Mouse (Mus musculus): ENCODE measurements around the gene Tcf3. TPM values are rescaled to one million over a fixed set of nuclear protein-coding genes. Genes with fewer than 3 reads are reported as not detected.

Gene Tcf3
- polyA plus RNA-seq, 1 experiment from 2014 or later: 96.9 TPM

DNA sequence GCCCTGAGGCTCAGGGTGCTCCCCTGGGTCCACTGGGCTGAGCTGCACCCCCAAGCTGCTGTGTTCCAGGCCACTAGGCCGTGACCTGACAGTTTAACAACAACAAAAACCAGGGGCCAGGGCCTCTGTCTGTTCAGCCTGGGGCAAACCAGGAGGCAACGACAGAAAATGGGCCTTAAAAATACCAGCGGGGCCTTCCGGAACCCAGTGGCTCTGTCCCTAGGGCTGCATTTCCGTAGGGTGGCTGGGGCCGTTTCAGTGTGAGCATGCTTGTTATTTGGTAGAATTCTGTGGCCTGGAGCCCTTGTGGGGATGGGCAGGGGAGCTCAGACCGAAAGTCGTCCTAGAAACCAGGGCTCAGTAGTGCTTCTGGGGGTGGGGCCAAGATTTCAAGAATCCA is 3.6 kb downstream of the Tcf3 start:
- H3K27me3 ChIP-seq: no peaks in the 10 kb centered on the region
- no peak for TF ChIP-seq CTCF (IDR thresholded peaks at IDR 0.05)
- DNase-seq (ENCODE audit: low read depth, low spot score): no peak
- CTCF ChIA-PET: no interaction called here
- in situ Hi-C loops (cut with MboI; ENCODE audit: low pct_unique_long_range_greater_than_20kb): loop anchor here (25.0 kb wide), 1 partner anchor 258 kb away; the partner anchor contains the start of gene Mknk2
- POLR2A ChIA-PET: no interaction called here
- no peak for ATAC-seq

DNA sequence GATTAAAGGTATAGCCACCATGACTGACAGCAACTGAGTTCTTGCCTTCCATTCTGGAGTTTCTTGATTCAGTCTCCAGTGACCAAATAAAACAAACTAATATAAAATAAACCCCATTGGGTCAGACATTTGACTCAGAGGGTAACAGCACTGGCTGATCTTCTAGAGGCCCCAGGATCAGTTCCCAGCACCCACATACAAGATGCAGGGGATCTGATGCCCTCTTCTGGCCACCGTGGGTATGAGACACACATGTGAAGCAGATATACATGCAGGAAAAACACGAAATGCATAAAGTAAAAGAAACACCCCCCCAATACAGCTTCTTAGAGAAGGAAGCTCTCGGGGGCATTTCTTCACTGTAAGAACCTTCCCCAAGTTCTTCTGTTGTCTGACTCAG is 8.4 kb downstream of the Tcf3 start:
- no peak for TF ChIP-seq CTCF (IDR thresholded peaks at IDR 0.05)
- no peak for ATAC-seq
- no peak for DNase-seq (ENCODE audit: low read depth, low spot score)
- in situ Hi-C loops (cut with MboI; ENCODE audit: low pct_unique_long_range_greater_than_20kb): loop anchor here (25.0 kb wide), 1 partner anchor 262 kb away; the partner anchor contains the start of gene Mknk2
- no peaks in the 10 kb centered on the region for H3K27me3 ChIP-seq
- ChIA-PET POLR2A (interaction anchor here (0.6 kb wide), 1 partner anchor 30 kb away, joined by 3 read pairs; no protein-coding TSS in a partner anchor), CTCF (interaction anchor here (2.1 kb wide), 1 partner anchor 9 kb away, joined by 4 read pairs; no protein-coding TSS in a partner anchor)

DNA sequence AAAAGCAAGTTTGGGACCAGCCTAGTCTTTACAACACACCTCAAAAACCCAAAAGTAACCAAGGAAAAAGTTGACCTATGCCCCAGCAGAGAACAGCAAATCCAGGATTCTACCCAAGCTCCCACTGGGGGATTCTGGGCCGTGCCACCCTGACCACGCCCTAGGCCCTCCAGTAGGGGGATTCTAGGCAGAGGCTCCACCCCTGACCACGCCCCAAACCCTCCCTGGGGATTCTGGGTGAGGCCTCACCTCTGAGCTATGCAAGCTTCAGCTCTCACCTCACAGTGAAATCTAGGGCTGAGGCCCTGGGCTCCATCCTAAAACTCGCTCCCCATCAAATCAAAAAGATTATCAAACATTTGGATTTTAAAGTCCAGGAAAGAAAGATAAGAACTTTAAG is 9.9 kb downstream of the Tcf3 start:
- in situ Hi-C loops (cut with MboI; ENCODE audit: low pct_unique_long_range_greater_than_20kb): no loop called here
- CTCF ChIA-PET: interaction anchor here (1.0 to 1.4 kb wide), 4 partner anchors 15 to 156 kb away, joined by 3 read pairs; partner anchors contain the start of gene Rexo1
- POLR2A ChIA-PET: interaction anchor here (1.1 kb wide), 1 partner anchor 20 kb away, joined by 3 read pairs; no protein-coding TSS in a partner anchor
- DNase-seq (ENCODE audit: low read depth, low spot score) (no peak), ATAC-seq (no peak)
- no peak for TF ChIP-seq CTCF (IDR thresholded peaks at IDR 0.05)
- H3K27me3 ChIP-seq: no peaks in the 10 kb centered on the region

DNA sequence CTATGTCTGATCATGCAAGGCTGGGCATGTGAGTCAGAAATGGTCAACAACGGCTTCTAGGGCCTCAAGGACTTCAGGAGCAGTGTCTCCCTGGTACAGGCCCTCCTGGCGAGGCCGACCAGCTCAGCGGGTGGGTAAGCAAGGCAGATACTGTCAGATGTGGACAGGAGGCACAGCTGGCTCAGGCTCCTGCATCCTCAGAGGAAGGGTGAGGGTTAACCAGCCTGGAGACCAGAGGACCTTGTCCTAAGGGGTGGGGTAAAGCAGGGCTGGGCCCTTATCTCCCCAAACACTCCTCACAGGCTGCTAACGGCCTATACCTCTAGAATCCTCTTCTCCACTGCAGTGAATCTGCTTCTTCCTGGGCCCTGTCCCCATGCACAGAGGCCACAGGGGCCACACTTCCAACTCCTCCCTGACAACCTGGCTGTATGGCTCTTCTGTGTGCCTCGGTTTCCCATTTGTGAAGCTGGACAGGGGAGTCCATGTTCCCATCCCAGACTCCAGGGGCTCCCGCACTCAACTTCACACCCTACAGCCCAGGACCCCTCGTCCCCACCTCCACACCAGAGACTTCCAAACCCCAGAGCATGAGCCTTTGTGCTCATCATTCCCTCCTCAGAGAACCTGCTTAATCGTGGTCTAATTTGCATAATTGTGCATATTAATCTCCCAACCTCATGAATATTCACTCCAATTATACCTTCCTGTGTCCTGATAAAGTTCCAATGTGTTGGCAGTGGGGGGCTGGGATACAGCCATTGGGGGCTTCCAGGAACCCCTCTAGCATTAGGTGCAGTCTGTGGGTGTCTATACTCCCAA is 11.6 kb downstream of the Tcf3 start:
- no peak for ATAC-seq
- CTCF ChIA-PET: interaction anchor here (0.9 kb wide), 1 partner anchor 21 kb away, joined by 3 read pairs; no protein-coding TSS in a partner anchor
- no peak for TF ChIP-seq CTCF (IDR thresholded peaks at IDR 0.05)
- POLR2A ChIA-PET: interaction anchor here (1.3 kb wide), 1 partner anchor 15 kb away, joined by 4 read pairs; the partner anchor contains the start of gene Uqcr11
- no peak for DNase-seq (ENCODE audit: low read depth, low spot score)
- H3K27me3 ChIP-seq: no peaks in the 10 kb centered on the region
- in situ Hi-C loops (cut with MboI; ENCODE audit: low pct_unique_long_range_greater_than_20kb): no loop called here

DNA sequence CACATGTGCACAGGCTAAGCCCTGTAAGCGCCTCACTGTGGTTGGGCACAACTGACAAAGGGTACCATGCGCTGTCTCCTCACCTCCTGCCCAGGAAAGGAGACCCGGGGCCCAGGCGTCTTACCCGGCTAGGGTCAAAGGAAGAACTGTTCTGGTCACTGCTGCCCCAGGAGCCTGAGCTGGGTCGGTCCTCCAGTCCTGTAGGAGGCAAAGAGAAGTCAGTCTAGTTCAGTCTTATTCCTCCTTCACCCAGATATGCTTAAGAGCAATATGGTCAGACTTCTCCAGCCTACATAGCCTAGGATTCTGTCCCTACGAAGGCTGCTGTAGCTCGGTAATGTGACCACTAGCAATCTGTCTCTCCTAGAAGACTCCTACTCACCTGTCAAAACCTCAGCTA is 12.2 kb downstream of the Tcf3 start:
- CTCF ChIA-PET: interaction anchor here (0.9 kb wide), 1 partner anchor 20 kb away, joined by 3 read pairs; no protein-coding TSS in a partner anchor
- no peak for TF ChIP-seq CTCF (IDR thresholded peaks at IDR 0.05)
- H3K27me3 ChIP-seq: no peaks in the 10 kb centered on the region
- POLR2A ChIA-PET: no interaction called here
- in situ Hi-C loops (cut with MboI; ENCODE audit: low pct_unique_long_range_greater_than_20kb): no loop called here
- no peak for ATAC-seq
- no peak for DNase-seq (ENCODE audit: low read depth, low spot score)

DNA sequence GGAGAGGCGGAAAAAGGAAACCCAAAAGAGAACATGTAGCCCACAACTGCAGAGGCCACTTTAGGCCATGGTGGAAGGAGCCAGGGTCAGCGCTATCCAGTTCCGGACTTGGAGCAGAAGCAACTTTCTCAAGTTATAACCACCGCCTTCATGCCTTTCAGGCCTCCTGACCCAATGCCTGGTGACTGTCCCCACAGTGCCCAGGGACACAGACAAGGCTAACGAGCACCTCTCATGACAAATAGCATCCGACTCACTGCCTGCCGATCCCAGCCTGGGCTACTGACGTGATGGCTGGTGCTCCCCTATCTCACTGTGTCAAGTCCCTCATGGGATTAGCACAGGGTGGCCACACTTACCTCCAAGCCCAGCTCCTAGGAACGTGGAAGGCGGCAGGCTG is 12.7 kb downstream of the Tcf3 start:
- no peak for ATAC-seq
- no peak for TF ChIP-seq CTCF (IDR thresholded peaks at IDR 0.05)
- POLR2A ChIA-PET: no interaction called here
- in situ Hi-C loops (cut with MboI; ENCODE audit: low pct_unique_long_range_greater_than_20kb): no loop called here
- CTCF ChIA-PET: no interaction called here
- no peak for DNase-seq (ENCODE audit: low read depth, low spot score)
- H3K27me3 ChIP-seq: no peaks in the 10 kb centered on the region

DNA sequence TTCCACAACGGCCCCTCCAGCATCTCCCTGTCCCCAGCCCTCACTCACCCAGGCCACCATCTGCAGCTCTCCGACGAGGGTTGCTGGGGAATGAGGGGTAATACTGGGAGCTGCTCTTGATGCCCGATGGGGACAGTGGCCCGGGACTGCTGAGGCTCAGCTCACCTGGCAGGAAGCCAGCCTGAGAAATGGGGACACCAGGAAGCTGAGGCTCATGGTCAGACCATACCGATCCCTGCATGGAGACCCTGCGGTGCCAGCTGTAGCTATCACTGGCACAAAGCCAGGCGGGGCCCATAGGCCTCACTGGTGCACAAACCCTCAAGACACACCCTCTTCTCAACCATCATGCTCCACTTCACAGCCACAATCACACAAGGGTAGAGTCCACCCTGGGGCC is 14.0 kb downstream of the Tcf3 start:
- POLR2A ChIA-PET: no interaction called here
- in situ Hi-C loops (cut with MboI; ENCODE audit: low pct_unique_long_range_greater_than_20kb): no loop called here
- no peaks in the 10 kb centered on the region for H3K27me3 ChIP-seq
- TF ChIP-seq CTCF (IDR thresholded peaks at IDR 0.05): no peak
- CTCF ChIA-PET: no interaction called here
- no peak for ATAC-seq
- no peak for DNase-seq (ENCODE audit: low read depth, low spot score)

DNA sequence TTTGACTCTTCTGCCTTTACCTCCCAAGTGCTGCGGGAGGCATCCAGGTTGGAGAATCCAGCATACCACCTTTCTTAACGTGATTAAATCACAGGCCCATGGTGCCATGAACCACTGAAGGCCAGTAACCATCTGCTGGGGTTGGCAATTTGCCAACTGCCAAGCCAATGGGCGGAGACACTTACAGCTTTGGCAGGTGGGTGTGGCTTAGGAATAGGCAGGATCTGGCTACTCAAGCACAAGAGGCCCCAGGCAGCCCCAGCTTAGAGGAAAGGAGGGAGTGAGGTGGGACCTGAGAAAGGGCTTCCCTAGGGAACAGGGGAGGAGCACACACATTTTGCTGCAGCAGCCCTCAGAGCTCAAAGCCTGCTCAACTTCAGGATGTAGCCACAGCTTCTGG is 15.1 kb downstream of the Tcf3 start:
- DNase-seq (ENCODE audit: low read depth, low spot score) (no peak), ATAC-seq (no peak)
- CTCF ChIA-PET: no interaction called here
- in situ Hi-C loops (cut with MboI; ENCODE audit: low pct_unique_long_range_greater_than_20kb): no loop called here
- POLR2A ChIA-PET: interaction anchor here (1.2 kb wide), 1 partner anchor 10 kb away, joined by 3 read pairs; no protein-coding TSS in a partner anchor
- TF ChIP-seq CTCF (IDR thresholded peaks at IDR 0.05): no peak
- no peaks in the 10 kb centered on the region for H3K27me3 ChIP-seq

DNA sequence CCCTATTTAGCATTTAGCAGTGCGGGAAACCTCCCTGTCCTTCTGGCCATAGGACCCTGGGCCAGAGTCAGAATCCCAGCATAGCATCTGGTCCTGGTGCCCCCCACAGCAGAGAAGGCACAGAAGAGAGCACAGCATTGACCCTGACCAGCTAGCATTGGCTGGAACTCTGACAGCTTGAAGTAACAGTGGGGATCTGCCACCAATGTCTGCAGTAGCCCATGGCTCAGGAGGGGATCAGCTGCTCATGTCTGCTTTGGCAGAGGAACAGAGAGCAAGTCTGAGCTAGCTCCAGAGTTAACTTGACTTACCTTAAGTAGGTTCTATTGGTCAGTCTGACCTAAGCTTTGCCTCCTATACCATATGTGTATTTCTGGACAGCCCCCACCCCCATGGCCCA is 15.6 kb downstream of the Tcf3 start:
- no peak for TF ChIP-seq CTCF (IDR thresholded peaks at IDR 0.05)
- DNase-seq (ENCODE audit: low read depth, low spot score) (no peak), ATAC-seq (no peak)
- CTCF ChIA-PET: no interaction called here
- POLR2A ChIA-PET: interaction anchor here (1.2 kb wide), 1 partner anchor 10 kb away, joined by 3 read pairs; no protein-coding TSS in a partner anchor
- H3K27me3 ChIP-seq: no peaks in the 10 kb centered on the region
- in situ Hi-C loops (cut with MboI; ENCODE audit: low pct_unique_long_range_greater_than_20kb): no loop called here

DNA sequence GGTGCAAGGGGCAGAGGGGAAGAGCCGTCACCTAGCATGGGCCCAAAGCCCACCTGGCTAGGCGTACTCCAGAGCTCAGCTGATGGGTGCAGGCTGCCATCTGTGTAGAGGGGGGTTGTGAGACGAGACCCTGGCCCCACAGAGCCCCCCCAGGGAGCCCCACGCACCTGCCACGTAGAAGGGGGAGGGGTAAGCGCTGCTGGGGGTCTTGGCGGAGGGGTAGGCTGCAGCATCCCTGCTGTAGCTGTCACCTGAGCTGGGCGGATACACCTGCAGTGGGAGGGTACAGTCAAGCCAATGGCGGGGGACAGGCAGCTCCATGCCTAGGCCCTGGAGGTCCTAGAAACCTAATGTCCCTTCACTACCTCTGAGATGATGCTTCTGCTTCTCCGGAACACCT is 16.1 kb downstream of the Tcf3 start:
- in situ Hi-C loops (cut with MboI; ENCODE audit: low pct_unique_long_range_greater_than_20kb): no loop called here
- POLR2A ChIA-PET: interaction anchor here (1.2 kb wide), 1 partner anchor 9 kb away, joined by 3 read pairs; no protein-coding TSS in a partner anchor
- H3K27me3 ChIP-seq: no peaks in the 10 kb centered on the region
- no peak for ATAC-seq
- CTCF ChIA-PET: no interaction called here
- DNase-seq (ENCODE audit: low read depth, low spot score): no peak
- TF ChIP-seq CTCF (IDR thresholded peaks at IDR 0.05): no peak

DNA sequence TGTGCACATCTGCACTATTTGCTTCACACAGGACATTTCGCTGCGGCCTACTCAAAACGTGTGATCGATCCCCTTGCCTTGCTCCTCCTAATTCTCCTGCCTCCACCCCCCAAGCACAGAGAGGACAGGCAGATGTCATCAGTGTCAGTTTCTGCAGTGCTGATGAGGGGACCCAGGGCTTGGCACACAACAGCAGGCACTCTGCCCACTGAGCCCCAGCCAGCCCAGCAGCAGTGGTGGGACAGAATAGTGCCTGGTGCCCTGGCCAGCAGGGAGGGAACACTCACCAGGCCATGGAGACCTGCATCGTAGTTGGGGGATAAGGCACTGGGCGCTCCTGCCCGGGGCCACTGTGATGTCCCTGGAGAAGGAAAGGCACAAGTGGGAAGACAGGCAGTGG is 17.9 kb downstream of the Tcf3 start:
- ChIA-PET POLR2A (no interaction called here), CTCF (interaction anchor here (1.3 kb wide), 1 partner anchor 10 kb away, joined by 4 read pairs; no protein-coding TSS in a partner anchor)
- TF ChIP-seq CTCF (IDR thresholded peaks at IDR 0.05): no peak
- H3K27me3 ChIP-seq: no peaks in the 10 kb centered on the region
- in situ Hi-C loops (cut with MboI; ENCODE audit: low pct_unique_long_range_greater_than_20kb): no loop called here
- DNase-seq (ENCODE audit: low read depth, low spot score): no peak
- no peak for ATAC-seq

Measured in Patski (cell line).